In genomic region chr4:117040791-117041190, GRCm38 (mm10) we compare ENCODE assay signal across 9 mouse cellular contexts. TPM values are rescaled to one million over a fixed set of nuclear protein-coding genes. Genes with fewer than 3 reads are reported as not detected.
A peak's percentile ranks its signal among the peaks of the same experiment; 100 is the strongest.
DNase-seq lines count a peak whose midpoint lies in the region; ATAC-seq lines count a peak whose summit lies in the region.
"Had no signal": no experiment of that assay in that cellular context is flagged by ENCODE, and none has a peak within 500 bp of the region (broad histone marks: within the 10 kb centered on the region; RNA-seq: fewer than 3 reads in every experiment).

No protein-coding gene starts in this region.

- H3K9me3 ChIP-seq in heart, embryonic 15.5 days (replicated peaks): no peaks in the 10 kb centered on the region
- no peaks in the 10 kb centered on the region for H3K9me3 ChIP-seq in midbrain, embryonic 10.5 days (replicated peaks)

- WGBS in heart, embryonic 15.5 days: 58% methylated on average over 1 of the region's 1 CpGs
- 71% methylated on average over 1 of the region's 1 CpGs for WGBS in midbrain, embryonic 10.5 days

- no peak overlapping the region for H3K9ac ChIP-seq in heart, embryonic 15.5 days

- H3K4me3 ChIP-seq in heart, embryonic 15.5 days: no peak overlapping the region
- H3K4me3 ChIP-seq in midbrain, embryonic 10.5 days: no peak overlapping the region

- H3K4me1 ChIP-seq in heart, embryonic 15.5 days (replicated peaks): peaks cover 12% of the 10 kb centered on the region
- peaks cover 28% of the 10 kb centered on the region for H3K4me1 ChIP-seq in midbrain, embryonic 10.5 days

- no peak for DNase-seq in heart, postnatal 36 days
- peak; percentile 19 for DNase-seq in retina, embryonic 14.5 days (ENCODE audit: low spot score)
- no peak for DNase-seq in retina, postnatal 1 day
- no peak for DNase-seq in midbrain, embryonic 10.5 days (ENCODE audit: low spot score)
- DNase-seq in ovary, postnatal 36 days (ENCODE audit: low spot score): no peak
- no peak for DNase-seq in gastrocnemius, postnatal 25 days
- DNase-seq in kidney, adult 11 months: no peak

- H3K36me3 ChIP-seq in heart, embryonic 15.5 days: no peaks in the 10 kb centered on the region
- peaks cover 21% of the 10 kb centered on the region; the same call in 1 of the 2 replicates for H3K36me3 ChIP-seq in midbrain, embryonic 10.5 days

- H3K27me3 ChIP-seq in heart, embryonic 15.5 days: no peaks in the 10 kb centered on the region
- H3K27me3 ChIP-seq in midbrain, embryonic 10.5 days (ENCODE audit: low read depth, poor library complexity, severe bottlenecking): no peaks in the 10 kb centered on the region

- no peak for ATAC-seq in heart, embryonic 15.5 days (replicated peaks; ENCODE audit: insufficient number of reproducible peaks, insufficient read depth, low FRiP score, low read depth)
- ATAC-seq: CD4-positive, CD25-positive, alpha-beta regulatory T cell, adult 4 months had no signal

- intact Hi-C loops in heart, postnatal 36 days (cut with DNase I): no loop called here

- peak overlapping the region; percentile 49; the same call in 1 of the 2 replicates for H3K27ac ChIP-seq in heart, embryonic 15.5 days
- H3K27ac ChIP-seq in midbrain, embryonic 10.5 days (replicated peaks): peak overlapping the region; percentile 53; the same call in 1 of the 2 replicates

- no peak overlapping the region for H3K4me2 ChIP-seq in heart, embryonic 15.5 days

RNA-seq across cellular contexts. Expression of gene Eif2b3, which starts 21.6 kb away (rescaled TPM):
- 19.8 and 24.6 TPM in 2 replicates for polyA plus RNA-seq in heart, embryonic 15.5 days (2015; fragmentation: Nextera tagmentation; extraction: Ambion mirVana)
- 10 to 100 TPM; 15.5 to 18.9 TPM for total RNA-seq in heart, postnatal 36 days (2021)
- 48.4 and 56.4 TPM in 2 replicates for polyA plus RNA-seq in midbrain, embryonic 10.5 days (2016; fragmentation: Nextera tagmentation; extraction: Ambion mirVana)
- 10 to 100 TPM; 17.6 to 18.4 TPM for total RNA-seq in gastrocnemius, postnatal 25 days (2021)

RNA-seq across cellular contexts. Expression of gene Hectd3, which starts 45.7 kb away (rescaled TPM):
- polyA plus RNA-seq in heart, embryonic 15.5 days (2015; fragmentation: Nextera tagmentation; extraction: Ambion mirVana): 5.5 and 8.3 TPM in 2 replicates
- 10 to 100 TPM; 17.3 to 17.4 TPM for total RNA-seq in heart, postnatal 36 days (2021)
- 9.7 and 11.9 TPM in 2 replicates for polyA plus RNA-seq in midbrain, embryonic 10.5 days (2016; fragmentation: Nextera tagmentation; extraction: Ambion mirVana)
- 10 to 100 TPM; 13.1 to 14.7 TPM for total RNA-seq in gastrocnemius, postnatal 25 days (2021)

RNA-seq across cellular contexts. Expression of gene Urod, which starts 46.6 kb away (rescaled TPM):
- 82.5 and 92.9 TPM in 2 replicates for polyA plus RNA-seq in heart, embryonic 15.5 days (2015; fragmentation: Nextera tagmentation; extraction: Ambion mirVana)
- total RNA-seq in heart, postnatal 36 days (2021): 100 to 1,000 TPM; 100 to 101 TPM
- 97.8 and 101 TPM in 2 replicates for polyA plus RNA-seq in midbrain, embryonic 10.5 days (2016; fragmentation: Nextera tagmentation; extraction: Ambion mirVana)
- 10 to 100 TPM; 59.0 to 59.9 TPM for total RNA-seq in gastrocnemius, postnatal 25 days (2021)

RNA-seq across cellular contexts. Expression of gene Ptch2, which starts 55.1 kb away (rescaled TPM):
- 1.6 and 3.1 TPM in 2 replicates for polyA plus RNA-seq in heart, embryonic 15.5 days (2015; fragmentation: Nextera tagmentation; extraction: Ambion mirVana)
- total RNA-seq in heart, postnatal 36 days (2021): 1 to 10 TPM; 1.3 to 2.3 TPM
- polyA plus RNA-seq in midbrain, embryonic 10.5 days (2016; fragmentation: Nextera tagmentation; extraction: Ambion mirVana): 12.8 and 15.7 TPM in 2 replicates
- 1 to 10 TPM; 1.5 to 1.8 TPM for total RNA-seq in gastrocnemius, postnatal 25 days (2021)
